Mouse (Mus musculus): Measurements from ENCODE around the gene Tmem273.

DNA sequence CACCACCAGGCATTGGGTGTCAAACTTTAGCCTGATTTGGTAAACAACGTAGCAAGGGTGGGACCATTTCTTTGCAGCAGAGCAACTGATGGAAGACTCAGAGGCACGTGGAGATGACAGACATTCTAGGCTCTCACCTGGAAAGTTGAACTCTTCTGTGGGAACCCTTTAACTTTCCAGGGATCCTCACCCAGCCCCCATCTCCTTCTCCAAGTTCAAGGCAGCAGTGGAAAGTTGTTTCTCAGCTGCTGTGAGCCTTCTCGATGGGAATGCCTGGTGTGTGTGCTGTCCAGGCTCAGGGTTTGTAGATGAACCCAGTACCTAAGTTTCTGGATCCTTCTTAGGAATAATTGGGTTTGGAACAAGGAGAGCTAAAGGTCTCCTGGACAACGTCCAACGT lies 70.5 kb downstream of the Tmem273 start:
- TF ChIP-seq POLR2A (IDR thresholded peaks at IDR 0.05; ENCODE audit: borderline replicate concordance, extremely low read depth, low read depth, low read length): no peak
- TF ChIP-seq CTCF (IDR thresholded peaks at IDR 0.05; ENCODE audit: insufficient read depth, low read length): no peak
